Mouse (Mus musculus) bone marrow, adult 2 months (tissue): ENCODE measurements around the gene Nenf.

ENCODE experiments used
- CTCF ChIP-seq: fragments of 200-500 bp; IDR thresholded peaks from 2 replicates; pipeline ENCODE4 v1.5.1; 2011; ENCODE audit warnings: low read length, control low read depth; ENCODE audit not compliant: control insufficient read depth, insufficient read depth
- POLR2A ChIP-seq: fragments of 200-500 bp; IDR thresholded peaks from 2 replicates; pipeline ENCODE4 v1.6.1; 2011; ENCODE audit warnings: low read depth, mild to moderate bottlenecking, control low read depth, low read length, borderline replicate concordance; ENCODE audit not compliant: control insufficient read depth

DNA sequence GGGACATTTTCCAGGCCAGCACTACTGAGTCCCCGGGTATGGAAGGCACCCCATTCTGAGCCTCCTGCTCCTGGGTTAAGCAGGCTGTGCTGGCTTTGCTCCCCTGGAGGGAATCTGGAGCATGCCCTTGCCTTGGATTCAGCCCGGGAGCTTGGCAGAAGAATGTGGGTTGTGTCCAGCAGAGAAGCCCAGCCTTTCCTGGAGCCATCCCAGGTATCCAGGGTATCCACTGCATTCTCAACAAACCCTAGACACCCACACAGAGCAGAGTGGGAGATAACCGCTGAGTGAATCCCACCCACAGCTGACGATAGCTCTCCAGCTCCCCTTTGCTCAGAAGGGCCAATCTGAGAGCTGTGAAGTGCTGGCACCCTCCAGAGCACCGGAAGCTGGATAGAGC is 21.5 kb downstream of the Nenf start:
- TF ChIP-seq CTCF (no peak), POLR2A (no peak)
